Mouse (Mus musculus) kidney, adult 11 months (tissue): ENCODE results near the gene Sdha.
A peak's percentile ranks its signal among the peaks of the same experiment; 100 is the strongest.

Source experiments
- DNase-seq: peaks from one replicate; pipeline ENCODE4 v3.0.0; 2022

The Sdha gene

GRCm38 (mm10) chr13:74349566-74350434, at the start of gene Sdha, which contains the start of gene Ccdc127:
Sdha (minus strand) TSS chr13:74350280.
Ccdc127 (plus strand) TSS chr13:74350309.
- peak; percentile 94 for DNase-seq

GRCm38 (mm10) chr13:74399298-74399839, 49.3 kb upstream of the Sdha start, which contains the start of gene Ftl1-ps1:
Ftl1-ps1 (plus strand) TSS chr13:74399694.
- peak; percentile 7 for DNase-seq

- no peak for DNase-seq
Observed at GRCm38 (mm10) chr13:74391156-74391555, 41.1 kb upstream of the Sdha start.

GRCm38 (mm10) chr13:74390371-74390990, 40.4 kb upstream of the Sdha start, which contains the start of gene Zfp72:
Zfp72 (minus strand) TSS chr13:74390836.
- peak; percentile 71 for DNase-seq

GRCm38 (mm10) chr13:74389730-74390129, 39.6 kb upstream of the Sdha start:
- DNase-seq = no peak

GRCm38 (mm10) chr13:74382289-74382688, 32.2 kb upstream of the Sdha start:
- DNase-seq = no peak

- DNase-seq = no peak
Observed at GRCm38 (mm10) chr13:74381533-74382276, 31.6 kb upstream of the Sdha start.

GRCm38 (mm10) chr13:74363859-74364235, 13.8 kb upstream of the Sdha start, which contains the start of gene Lrrc14b:
Lrrc14b (minus strand) TSS chr13:74364005.
- peak; percentile 59 for DNase-seq

GRCm38 (mm10) chr13:74363176-74363858, 13.2 kb upstream of the Sdha start:
- DNase-seq = peak; percentile 54

- no peak for DNase-seq
Observed at GRCm38 (mm10) chr13:74362218-74362617, 12.1 kb upstream of the Sdha start.

- no peak for DNase-seq
Observed at GRCm38 (mm10) chr13:74356491-74356890, 6.4 kb upstream of the Sdha start.

GRCm38 (mm10) chr13:74350435-74350906, 391 bp upstream of the Sdha start:
- DNase-seq = no peak

GRCm38 (mm10) chr13:74341036-74341435, 9.0 kb downstream of the Sdha start:
- DNase-seq = peak; percentile 17

GRCm38 (mm10) chr13:74329321-74329720, 20.8 kb downstream of the Sdha start:
- DNase-seq = no peak

- DNase-seq = peak; percentile 97
Observed at GRCm38 (mm10) chr13:74317170-74317849, 32.8 kb downstream of the Sdha start, which contains the start of gene Pdcd6. Pdcd6 (minus strand) TSS chr13:74317580.

GRCm38 (mm10) chr13:74316789-74317169, 33.3 kb downstream of the Sdha start:
- no peak for DNase-seq

- no peak for DNase-seq
Observed at GRCm38 (mm10) chr13:74316386-74316785, 33.7 kb downstream of the Sdha start.

- no peak for DNase-seq
Observed at GRCm38 (mm10) chr13:74314616-74315015, 35.5 kb downstream of the Sdha start.

GRCm38 (mm10) chr13:74305780-74306179, 44.3 kb downstream of the Sdha start:
- no peak for DNase-seq

GRCm38 (mm10) chr13:74305380-74305779, 44.7 kb downstream of the Sdha start:
- DNase-seq = no peak
